Mouse (Mus musculus) ES-E14 (cell line): ENCODE data around the gene Trim45. TPM values are rescaled to one million over a fixed set of nuclear protein-coding genes. Genes with fewer than 3 reads are reported as not detected.

Experiments used
- DNase-seq: peaks from one replicate; pipeline ENCODE4 v3.0.0-alpha.2; 2013; ENCODE audit warnings: low read depth, low spot score
- H3K27ac ChIP-seq: 2 replicates; pipeline ENCODE4 v1.5.1; 2012; ENCODE audit warnings: low read depth, mild to moderate bottlenecking, low read length, moderate library complexity, mixed read lengths; ENCODE audit not compliant: poor library complexity, insufficient read depth, severe bottlenecking
- H3K36me3 ChIP-seq: 2 replicates; pipeline ENCODE4 v1.6.1; 2012; ENCODE audit warnings: mild to moderate bottlenecking, low read length, moderate library complexity, mixed read lengths; ENCODE audit not compliant: control insufficient read depth, poor library complexity, insufficient read depth, severe bottlenecking
- H3K4me1 ChIP-seq, 2 experiments: fragments of 150-350 bp in 1 of 2; sonication (generic) in 1 of 2; 2 replicates each; pipeline ENCODE4 v1.6.1; 2012; ENCODE audit warnings: low read length in 2 of 2, mild to moderate bottlenecking in 1 of 2, mixed read lengths in 1 of 2; ENCODE audit not compliant: control insufficient read depth in 2 of 2, insufficient read depth in 2 of 2, poor library complexity in 1 of 2
- H3K4me3 ChIP-seq, 2 experiments: fragments of 150-350 bp in 1 of 2; sonication (generic) in 1 of 2; 2 replicates each; pipeline ENCODE4 v1.5.1; 2012; ENCODE audit warnings: low read length in 2 of 2, low read depth in 1 of 2, mild to moderate bottlenecking in 1 of 2, mixed read lengths in 1 of 2; ENCODE audit not compliant: insufficient read depth in 1 of 2, poor library complexity in 1 of 2, severe bottlenecking in 1 of 2
- H3K9ac ChIP-seq: 2 replicates; pipeline ENCODE4 v1.6.1; 2012; ENCODE audit warnings: low read depth, mild to moderate bottlenecking, low read length, mixed read lengths; ENCODE audit not compliant: poor library complexity, insufficient read depth, severe bottlenecking
- H3K9me3 ChIP-seq: fragments of 150-350 bp; sonication (generic); 2 replicates; pipeline ENCODE4 v1.6.1; 2012; ENCODE audit warnings: low read depth, mild to moderate bottlenecking, low read length; ENCODE audit not compliant: control insufficient read depth, insufficient read depth
- CHD2 ChIP-seq: IDR thresholded peaks from 2 replicates; pipeline ENCODE4 v1.6.1; 2014; ENCODE audit warnings: mild to moderate bottlenecking, low read depth, low read length, inconsistent platforms
- HCFC1 ChIP-seq: IDR thresholded peaks from 2 replicates; pipeline ENCODE4 v1.6.1; 2012; ENCODE audit warnings: low read length, inconsistent platforms, borderline replicate concordance; ENCODE audit not compliant: insufficient read depth
- MAFK ChIP-seq: IDR thresholded peaks from 2 replicates; pipeline ENCODE4 v1.6.1; 2014; ENCODE audit warnings: mild to moderate bottlenecking, low read depth, low read length, inconsistent platforms; ENCODE audit not compliant: insufficient read depth
- ZC3H11A ChIP-seq: IDR thresholded peaks from 2 replicates; pipeline ENCODE4 v1.6.1; 2012; ENCODE audit warnings: low read depth, mild to moderate bottlenecking, inconsistent platforms, low read length, borderline replicate concordance
- ZNF384 ChIP-seq: IDR thresholded peaks from 2 replicates; pipeline ENCODE4 v1.6.1; 2012; ENCODE audit warnings: low read depth, low read length, inconsistent platforms
- in situ Hi-C, 2 experiments: fragments of 600-800 bp; cut with MboI; formaldehyde crosslinking; loops; one replicate each; pipeline ENCODE4 v1.15.1; 2025; ENCODE audit warnings: low sequenced_read_pairs in 2 of 2, inconsistent platforms in 1 of 2; ENCODE audit not compliant: unreplicated experiment in 2 of 2
- total RNA-seq: library from RNA; depleted of rRNA; stranded (reverse); fragments of 300-350 nt; gene quantifications from 2 replicates; pipeline ENCODE4 v1.2.3, GENCODE M21; 2012

Gene Trim45
- total RNA-seq, 1 experiment = 4.8 TPM

GRCm38 (mm10) chr3:100931332-100932076, 9.5 kb downstream of the Trim45 start:
- Histone ChIP-seq H3K4me1 (peaks cover 0 to 11% of the 10 kb centered on the region in 2 experiments; a peak in 2 of 4 replicates), H3K9ac (peak overlapping the region; percentile 13; the same call in 1 of the 2 replicates), H3K27ac (no peak overlapping the region), H3K36me3 (no peaks in the 10 kb centered on the region; the same call in none of the 2 replicates), H3K4me3 (peak overlapping the region in 1 of 2 experiments; percentile 17; a peak in 1 of 4 replicates), H3K9me3 (no peaks in the 10 kb centered on the region)
- in situ Hi-C loops = no loop called here
- DNase-seq = no peak
- TF ChIP-seq HCFC1 = no peak
- no peak for TF ChIP-seq CHD2
- TF ChIP-seq ZNF384 = no peak
- no peak for TF ChIP-seq ZC3H11A
- TF ChIP-seq MAFK = no peak

DNA sequence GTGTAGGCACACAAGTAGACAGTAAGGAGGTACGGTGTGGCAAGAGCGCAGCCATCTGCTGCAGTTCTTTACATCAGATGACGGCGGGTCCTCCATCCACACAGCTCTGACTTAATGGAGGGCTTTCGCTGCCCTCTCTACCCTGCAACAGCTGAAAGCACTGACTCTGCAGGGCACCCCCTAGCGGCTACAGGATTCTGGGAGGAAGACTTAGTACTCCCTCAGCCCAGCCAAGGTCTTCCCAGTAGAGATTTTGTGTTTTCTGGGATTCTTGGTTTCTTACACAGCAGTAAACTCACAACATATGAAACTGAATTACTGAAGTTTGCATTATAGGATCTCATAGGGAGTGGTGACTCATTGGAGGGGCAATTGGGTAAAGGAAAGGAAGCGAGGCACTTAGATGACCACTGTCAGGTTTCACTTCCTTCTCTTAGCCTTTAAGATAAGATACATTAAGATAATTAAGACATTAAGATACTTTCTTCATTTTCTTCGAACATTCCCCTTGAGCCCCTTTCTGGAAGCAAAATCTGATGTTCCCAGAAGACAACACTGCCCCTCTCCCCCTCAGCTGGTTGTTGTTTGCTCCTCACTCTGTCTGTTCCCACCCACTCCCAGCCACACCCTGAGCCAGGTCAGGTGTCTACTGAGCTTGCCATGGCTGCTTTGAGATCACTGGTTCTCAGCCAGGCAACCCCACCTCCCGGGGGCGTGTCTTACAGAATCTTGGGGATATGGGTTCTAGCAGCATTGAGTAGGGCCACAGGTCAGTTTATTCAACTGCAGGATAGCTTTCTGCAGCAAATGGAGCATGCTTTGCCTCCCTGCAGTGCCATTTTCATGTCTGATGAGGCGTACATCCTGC, 10.3 kb downstream of the Trim45 start:
- no peaks in the 10 kb centered on the region for H3K9me3 ChIP-seq
- H3K36me3 ChIP-seq = no peaks in the 10 kb centered on the region; the same call in none of the 2 replicates
- in situ Hi-C loops = no loop called here
- H3K9ac ChIP-seq = peak overlapping the region; percentile 13; the same call in 1 of the 2 replicates
- no peak overlapping the region for H3K27ac ChIP-seq
- peak overlapping the region in 1 of 2 experiments; percentile 17; a peak in 1 of 4 replicates for H3K4me3 ChIP-seq
- H3K4me1 ChIP-seq = peaks cover 0 to 11% of the 10 kb centered on the region in 2 experiments; a peak in 2 of 4 replicates
- DNase-seq = peak; percentile 78
- no peak for TF ChIP-seq ZNF384
- no peak for TF ChIP-seq ZC3H11A
- TF ChIP-seq CHD2 = no peak
- no peak for TF ChIP-seq HCFC1
- no peak for TF ChIP-seq MAFK

DNA sequence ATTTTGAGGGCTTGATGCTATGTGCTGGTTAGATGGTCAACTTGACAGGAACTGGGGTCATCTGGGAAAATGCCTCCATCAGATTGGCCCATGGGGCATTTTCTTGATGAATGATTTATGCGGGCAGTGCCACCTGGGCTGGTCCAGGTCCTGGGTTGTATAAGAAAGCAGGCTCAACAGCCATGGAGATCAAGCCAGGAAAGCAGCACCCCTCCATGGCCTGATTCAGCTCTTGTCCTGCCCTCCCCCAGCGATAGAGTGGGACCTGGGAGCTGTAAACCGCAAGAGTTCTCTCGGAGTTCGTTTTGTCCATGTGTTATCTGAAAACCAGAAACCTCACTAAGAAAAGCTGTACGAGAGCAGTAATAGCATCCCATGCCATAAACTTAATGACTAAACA, 13.5 kb downstream of the Trim45 start:
- DNase-seq = no peak
- in situ Hi-C loops = no loop called here
- Histone ChIP-seq H3K4me1 (peaks cover 0 to 11% of the 10 kb centered on the region in 2 experiments; a peak in 2 of 4 replicates), H3K9me3 (no peaks in the 10 kb centered on the region), H3K27ac (no peak overlapping the region), H3K4me3 (no peak overlapping the region), H3K36me3 (peaks cover 22% of the 10 kb centered on the region), H3K9ac (no peak overlapping the region)
- TF ChIP-seq MAFK = no peak

DNA sequence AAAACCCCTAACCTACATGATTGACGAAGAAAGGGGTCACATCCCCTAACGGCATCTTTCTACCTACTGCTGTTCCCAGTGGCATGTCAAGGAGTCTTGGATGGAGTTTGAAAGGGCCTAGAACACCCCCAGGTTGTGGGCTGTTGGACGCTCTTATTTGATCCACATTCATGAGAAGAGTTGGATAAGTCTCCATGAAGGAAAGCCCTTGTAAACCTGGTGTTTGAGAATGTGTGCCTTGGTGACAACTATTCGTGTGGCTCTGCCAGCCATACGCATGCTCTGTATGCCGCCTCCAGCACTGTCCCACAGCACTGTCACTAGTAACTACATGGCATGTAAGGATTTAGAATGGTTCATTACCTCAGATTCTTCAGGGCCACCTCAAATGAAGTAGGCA, 14.2 kb downstream of the Trim45 start:
- in situ Hi-C loops = no loop called here
- H3K4me3 ChIP-seq = no peak overlapping the region
- no peak overlapping the region for H3K9ac ChIP-seq
- no peaks in the 10 kb centered on the region for H3K9me3 ChIP-seq
- peaks cover 27% of the 10 kb centered on the region for H3K36me3 ChIP-seq
- H3K27ac ChIP-seq = no peak overlapping the region
- H3K4me1 ChIP-seq = peaks cover 0 to 10% of the 10 kb centered on the region in 2 experiments; a peak in 2 of 4 replicates
- TF ChIP-seq CHD2 = no peak
- TF ChIP-seq HCFC1 = no peak
- no peak for TF ChIP-seq ZC3H11A
- no peak for TF ChIP-seq MAFK
- no peak for TF ChIP-seq ZNF384
- DNase-seq = no peak
